Mouse (Mus musculus) embryonic fibroblast, embryonic 13.5 days (primary cell): Measurements from ENCODE around the gene Hps4.

Experiments used
- CTCF ChIP-seq: IDR thresholded peaks from 2 replicates; pipeline ENCODE4 v1.5.1; 2011; ENCODE audit warnings: mild to moderate bottlenecking, control low read depth, low read length, moderate library complexity, borderline replicate concordance; ENCODE audit not compliant: insufficient read depth
- POLR2A ChIP-seq: IDR thresholded peaks from 2 replicates; pipeline ENCODE4 v1.6.1; 2011; ENCODE audit warnings: low read depth, mild to moderate bottlenecking, control low read depth, low read length, moderate library complexity

GRCm38 (mm10) chr5:112325546-112326445, 17.1 kb upstream of the Hps4 start, which contains the start of gene Tfip11:
- TF ChIP-seq CTCF (no peak), POLR2A (peak; percentile 91)
